Mouse (Mus musculus) right cerebral cortex, postnatal 14 days (tissue): Measurements from ENCODE around the gene Cadm3.

Experiments used
- DNase-seq: peaks from one replicate; pipeline ENCODE4 v3.0.0; 2022

The Cadm3 gene

GRCm38 (mm10) chr1:173357799-173358198 lies 9.7 kb downstream of the Cadm3 start:
- peak; percentile 33 for DNase-seq

- DNase-seq: no peak
Observed at GRCm38 (mm10) chr1:173356699-173357098, 10.8 kb downstream of the Cadm3 start.

- DNase-seq: no peak
Observed at GRCm38 (mm10) chr1:173355107-173355846, 12.2 kb downstream of the Cadm3 start.

- no peak for DNase-seq
Observed at GRCm38 (mm10) chr1:173350372-173350957, 17.0 kb downstream of the Cadm3 start, which contains the start of gene Aim2. TSS of gene Aim2 (plus strand) at chr1:173350879.

- no peak for DNase-seq
Observed at GRCm38 (mm10) chr1:173349946-173350345, 17.5 kb downstream of the Cadm3 start.

GRCm38 (mm10) chr1:173349192-173349591 lies 18.3 kb downstream of the Cadm3 start:
- DNase-seq: no peak

- no peak for DNase-seq
Observed at GRCm38 (mm10) chr1:173348527-173348926, 19.0 kb downstream of the Cadm3 start.

- DNase-seq: no peak
Observed at GRCm38 (mm10) chr1:173345112-173345511, 22.4 kb downstream of the Cadm3 start.

- DNase-seq: no peak
Observed at GRCm38 (mm10) chr1:173343934-173344333, 23.6 kb downstream of the Cadm3 start.

GRCm38 (mm10) chr1:173342425-173342824 lies 25.1 kb downstream of the Cadm3 start:
- DNase-seq: no peak

- DNase-seq: peak; percentile 65
Observed at GRCm38 (mm10) chr1:173339543-173339942, 28.0 kb downstream of the Cadm3 start.

- DNase-seq: no peak
Observed at GRCm38 (mm10) chr1:173337008-173337407, 30.5 kb downstream of the Cadm3 start.

- DNase-seq: peak; percentile 10
Observed at GRCm38 (mm10) chr1:173335903-173336302, 31.6 kb downstream of the Cadm3 start.

GRCm38 (mm10) chr1:173333312-173334253 lies 33.9 kb downstream of the Cadm3 start, which contains the start of gene Ackr1:
TSS of gene Ackr1 (minus strand) at chr1:173333750.
- DNase-seq: no peak

GRCm38 (mm10) chr1:173332418-173332817 lies 35.1 kb downstream of the Cadm3 start:
- no peak for DNase-seq

GRCm38 (mm10) chr1:173329743-173330142 lies 37.8 kb downstream of the Cadm3 start:
- peak; percentile 14 for DNase-seq

GRCm38 (mm10) chr1:173329185-173329584 lies 38.3 kb downstream of the Cadm3 start:
- no peak for DNase-seq

- no peak for DNase-seq
Observed at GRCm38 (mm10) chr1:173328446-173328845, 39.0 kb downstream of the Cadm3 start.

- DNase-seq: no peak
Observed at GRCm38 (mm10) chr1:173326552-173326951, 40.9 kb downstream of the Cadm3 start.

GRCm38 (mm10) chr1:173325395-173325794 lies 42.1 kb downstream of the Cadm3 start:
- no peak for DNase-seq

GRCm38 (mm10) chr1:173324961-173325360 lies 42.5 kb downstream of the Cadm3 start:
- DNase-seq: no peak

- DNase-seq: peak; percentile 38
Observed at GRCm38 (mm10) chr1:173323839-173324585, 43.5 kb downstream of the Cadm3 start.

GRCm38 (mm10) chr1:173322249-173322627 lies 45.3 kb downstream of the Cadm3 start:
- no peak for DNase-seq
